Mouse (Mus musculus) layer of hippocampus, postnatal 14 days (tissue): ENCODE data around the gene Sf3a3. TPM values are rescaled to one million over a fixed set of nuclear protein-coding genes. Genes with fewer than 3 reads are reported as not detected.

Experiments used
- DNase-seq, 2 experiments: peaks; one replicate each; pipeline ENCODE4 v3.0.0; 2021 to 2022; ENCODE audit warnings: low spot score in 2 of 2, mixed read lengths in 1 of 2
- microRNA-seq, 2 experiments: library from miRNA; unstranded; fragments of <30 nt; microRNA quantifications; one replicate each; pipeline ENCODE4 v1.2.0; 2021
- total RNA-seq, 2 experiments: library from RNA; stranded (reverse); gene quantifications; 2 replicates each; pipeline ENCODE4 v1.2.3; 2021

Gene Sf3a3
- total RNA-seq, 2 experiments from 2014 or later, result 33.2 to 35.7 TPM

GRCm38 (mm10) chr4:124773449-124773848, 58.9 kb downstream of the Sf3a3 start:
- DNase-seq, result no peak

- no peak for DNase-seq
Observed at GRCm38 (mm10) chr4:124773995-124774394, 59.4 kb downstream of the Sf3a3 start.

- DNase-seq, result no peak
Observed at GRCm38 (mm10) chr4:124774429-124774828, 59.9 kb downstream of the Sf3a3 start.

DNA sequence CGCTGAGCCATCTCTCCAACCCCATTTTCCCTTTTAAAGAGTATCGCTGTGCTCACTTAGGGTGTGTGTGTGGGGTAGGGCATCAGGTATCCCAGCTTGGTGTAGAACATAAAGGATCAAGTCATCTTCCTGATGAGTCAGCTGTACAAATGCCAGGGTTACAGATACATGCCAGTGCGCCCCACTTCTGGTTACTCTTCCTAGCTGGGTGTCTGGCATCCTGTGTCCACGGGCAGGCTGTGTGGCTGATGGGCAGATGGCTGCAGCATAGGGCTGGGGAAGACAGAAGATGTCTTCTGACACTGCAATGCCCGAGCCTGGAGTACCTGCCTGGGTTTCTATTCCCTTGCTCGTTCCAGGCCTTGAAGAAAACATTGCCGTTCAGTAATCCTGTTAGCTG, 66.8 kb downstream of the Sf3a3 start:
- no peak for DNase-seq

Small RNAs within 50 kb of the gene (microRNA-seq; reads per million reads assigned to microRNA genes)
- gene Gm24721, result 0 reads per million in 2 experiments
- gene Mir697, result 0 reads per million in 2 experiments
- gene Mir698, result 1.6 to 2.3 reads per million in 2 experiments

Other genes starting within 250 kb of the Sf3a3 start
- gene 3100002H09Rik, start 104.0 kb upstream of the Sf3a3 start, total RNA-seq, result under 1 TPM; 0.45 to 0.92 TPM
- gene Pou3f1, start 58.0 kb upstream of the Sf3a3 start, total RNA-seq, result 10 to 100 TPM; 33.0 to 41.2 TPM
- gene Utp11, start 21.2 kb upstream of the Sf3a3 start, total RNA-seq, result 10 to 100 TPM; 15.5 to 17.5 TPM
- gene Fhl3, start 14.1 kb upstream of the Sf3a3 start, total RNA-seq, result 1 to 10 TPM; 4.5 to 4.9 TPM
- 10 to 100 TPM; 37.3 to 41.2 TPM for gene Inpp5b, start 27.1 kb downstream of the Sf3a3 start, total RNA-seq
- gene Mtf1, start 87.3 kb downstream of the Sf3a3 start, total RNA-seq, result 10 to 100 TPM; 24.6 to 27.5 TPM
- 10 to 100 TPM; 28.0 to 28.4 TPM for gene Yrdc, start 135.9 kb downstream of the Sf3a3 start, total RNA-seq
- 100 to 1,000 TPM; 101 to 106 TPM for gene 1110065P20Rik, start 136.4 kb downstream of the Sf3a3 start, total RNA-seq
- 10 to 100 TPM; 44.3 to 46.1 TPM for gene Maneal, start 147.4 kb downstream of the Sf3a3 start, total RNA-seq
- 10 to 100 TPM; 16.1 to 23.6 TPM for gene Epha10, start 166.1 kb downstream of the Sf3a3 start, total RNA-seq
- 10 to 100 TPM; 16.8 to 17.5 TPM for gene 9930104L06Rik, start 222.3 kb downstream of the Sf3a3 start, total RNA-seq
- gene Cdca8, start 224.5 kb downstream of the Sf3a3 start, total RNA-seq, result 1 to 10 TPM; 3.3 to 3.4 TPM